Mouse (Mus musculus): Measurements from ENCODE around the gene Ankfn1. TPM values are rescaled to one million over a fixed set of nuclear protein-coding genes. Genes with fewer than 3 reads are reported as not detected.

The Ankfn1 gene
- total RNA-seq, 2 experiments from 2014 or later: 0.52 TPM

DNA sequence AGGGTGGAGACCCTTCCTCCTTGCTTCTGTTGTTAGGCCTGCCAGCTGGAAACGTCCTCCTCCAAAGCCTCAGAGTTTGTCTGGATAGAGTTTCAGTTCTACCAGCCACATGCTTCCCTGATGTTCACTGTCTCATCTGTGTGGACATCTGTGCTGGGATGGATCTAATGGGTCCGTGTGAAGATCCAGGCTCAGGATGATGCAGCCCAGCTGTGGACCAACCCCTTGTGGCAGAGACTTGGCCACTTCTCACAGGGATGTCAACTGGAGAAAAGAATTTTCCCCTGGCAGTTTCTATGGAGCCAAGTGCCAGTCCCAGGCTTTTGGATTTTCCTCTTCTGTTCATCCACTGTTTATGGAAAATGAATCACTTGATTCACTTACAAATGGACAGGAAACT is 100.5 kb downstream of the Ankfn1 start:
- DNase-seq: no peak

DNA sequence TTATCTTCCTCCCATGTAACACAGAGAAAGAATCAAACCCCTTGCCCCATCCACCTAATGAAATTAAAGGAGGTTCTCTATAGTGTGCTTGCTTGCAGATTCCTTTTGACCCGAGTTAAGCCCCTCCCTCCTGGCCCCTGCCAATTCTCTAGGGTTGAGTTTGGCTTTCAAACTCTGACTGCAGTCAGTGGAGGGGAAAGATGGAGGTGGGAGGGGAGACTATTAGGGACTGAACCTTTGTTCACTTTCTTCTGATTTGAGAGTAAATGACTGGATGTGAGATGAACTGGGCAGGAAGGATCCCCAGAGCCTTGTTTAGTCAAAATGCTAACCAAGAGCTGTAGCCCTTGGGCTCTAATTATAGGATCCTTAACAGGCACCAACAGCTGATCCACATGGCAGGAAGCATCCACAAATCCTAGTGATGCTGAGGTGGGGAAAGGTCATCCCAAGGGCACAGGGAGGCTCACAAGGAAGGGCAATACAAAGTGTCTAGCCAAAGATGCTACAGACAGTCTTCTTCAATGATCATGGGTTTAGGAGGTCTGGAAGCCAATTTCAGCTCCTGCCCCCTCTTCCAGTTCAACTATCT is 103.4 kb downstream of the Ankfn1 start:
- DNase-seq: no peak

DNA sequence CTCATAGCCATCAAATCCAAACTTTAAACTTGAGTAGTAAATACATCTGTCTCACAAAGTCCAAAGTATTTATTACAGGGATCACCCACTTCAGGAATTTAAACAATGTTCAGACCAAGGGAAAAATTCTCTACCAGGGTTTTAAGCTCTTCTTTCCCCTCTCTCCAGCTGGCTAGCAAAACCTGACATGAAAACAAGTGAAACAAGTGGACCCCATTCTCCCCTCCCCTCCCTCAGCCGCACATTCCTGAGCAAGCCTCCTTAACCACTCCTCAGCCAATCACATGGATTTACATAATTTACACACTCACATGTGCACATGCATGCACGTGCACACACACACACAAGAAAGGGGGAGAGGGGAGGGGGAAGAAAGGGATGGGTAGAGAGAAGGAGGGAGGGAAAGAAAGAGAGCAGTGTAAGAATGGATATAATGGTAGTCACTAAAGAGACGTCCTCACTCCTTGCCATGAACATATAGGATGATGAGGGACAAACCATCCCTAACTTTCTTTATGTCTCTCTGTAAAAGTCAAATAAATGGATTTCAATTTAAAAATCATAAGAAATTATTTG is 104.9 kb downstream of the Ankfn1 start:
- DNase-seq: no peak

DNA sequence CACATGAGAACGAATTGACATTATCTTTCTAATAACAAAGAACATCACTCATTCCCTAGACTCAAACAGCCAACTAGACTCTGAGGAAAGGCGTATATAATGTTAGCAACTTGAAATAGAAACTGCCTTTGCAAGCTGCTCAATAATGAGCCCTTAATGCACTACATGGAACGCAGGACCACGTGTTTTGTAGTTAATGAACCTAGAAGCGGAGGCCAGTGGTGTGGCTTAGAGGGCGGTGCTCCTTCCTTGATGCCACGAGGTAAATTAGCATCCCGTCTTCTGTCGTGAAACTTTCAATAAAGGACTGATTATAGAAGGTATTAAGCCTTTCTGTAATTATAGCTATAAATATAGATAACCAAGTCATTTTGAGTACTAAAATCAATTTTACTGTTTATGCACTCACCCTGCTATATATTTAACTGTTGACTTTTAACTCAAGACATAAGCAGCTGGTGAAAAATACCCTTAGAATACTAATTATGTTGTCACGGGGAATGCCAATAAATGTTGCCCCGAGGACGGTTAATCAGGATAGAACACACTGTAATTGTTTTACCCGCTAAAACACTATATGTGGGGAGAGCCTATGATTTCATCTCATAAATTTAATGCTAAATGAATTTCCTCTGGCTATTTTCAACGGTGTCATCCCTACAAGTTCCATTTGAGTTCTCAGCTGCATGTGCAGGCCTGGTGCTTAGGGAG is 112.1 kb downstream of the Ankfn1 start:
- no peak for DNase-seq

DNA sequence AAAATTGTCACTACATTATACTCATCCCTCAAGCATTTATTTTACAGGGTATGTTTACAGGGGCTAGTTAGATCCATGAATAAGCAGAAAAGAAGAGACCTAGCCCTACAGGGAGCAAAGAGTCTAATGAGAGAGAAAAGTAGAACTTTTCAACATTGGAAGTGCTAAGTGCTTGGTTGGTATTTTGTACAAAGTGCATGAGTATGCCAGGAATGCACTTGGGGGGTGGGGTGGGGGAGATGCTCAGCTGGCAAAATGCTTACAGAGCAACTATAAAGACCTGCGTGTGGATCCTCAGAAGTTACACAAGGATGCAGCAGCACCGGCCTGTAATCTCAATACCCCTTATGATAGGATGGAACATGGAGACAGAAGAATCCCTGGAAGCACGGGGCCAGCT is 118.4 kb downstream of the Ankfn1 start:
- DNase-seq: no peak

DNA sequence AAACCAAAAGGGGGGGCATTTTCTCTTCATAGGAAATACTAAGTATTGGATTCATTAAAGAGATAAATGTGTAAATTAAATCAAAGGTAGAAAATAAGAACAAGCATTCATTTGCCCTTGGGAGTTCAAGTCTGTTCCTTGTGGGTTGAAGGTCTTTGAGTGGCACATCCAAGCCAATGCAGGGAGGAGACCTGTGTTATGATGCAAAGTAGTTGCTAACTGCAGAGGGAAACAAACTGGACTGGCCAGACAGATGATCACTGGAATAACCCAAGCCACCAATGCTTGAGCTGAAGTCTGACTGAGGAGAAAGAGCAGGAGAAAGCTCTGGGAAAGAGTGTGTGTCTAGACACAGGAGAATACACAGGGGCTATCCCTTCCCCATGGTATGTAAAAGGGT is 120.9 kb downstream of the Ankfn1 start:
- no peak for DNase-seq

DNA sequence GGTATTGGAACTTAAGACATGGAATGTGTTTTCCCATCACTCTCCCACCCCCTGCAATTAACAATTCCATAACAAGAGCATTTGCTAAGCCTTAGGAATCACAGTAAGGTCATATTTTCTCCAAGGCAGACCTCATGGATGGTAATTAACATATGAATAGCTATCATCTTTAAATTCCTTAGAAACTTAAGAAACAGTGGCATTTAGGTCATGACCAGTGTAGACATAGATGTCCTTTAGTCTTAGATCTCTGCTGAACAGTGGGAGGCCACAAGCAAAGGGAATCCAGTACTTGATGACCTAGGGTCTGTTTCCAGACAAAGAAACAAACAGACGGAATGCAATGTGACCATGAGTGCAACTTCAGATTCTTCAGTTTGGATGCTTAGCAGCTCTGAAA is 141.7 kb downstream of the Ankfn1 start:
- no peak for DNase-seq

DNA sequence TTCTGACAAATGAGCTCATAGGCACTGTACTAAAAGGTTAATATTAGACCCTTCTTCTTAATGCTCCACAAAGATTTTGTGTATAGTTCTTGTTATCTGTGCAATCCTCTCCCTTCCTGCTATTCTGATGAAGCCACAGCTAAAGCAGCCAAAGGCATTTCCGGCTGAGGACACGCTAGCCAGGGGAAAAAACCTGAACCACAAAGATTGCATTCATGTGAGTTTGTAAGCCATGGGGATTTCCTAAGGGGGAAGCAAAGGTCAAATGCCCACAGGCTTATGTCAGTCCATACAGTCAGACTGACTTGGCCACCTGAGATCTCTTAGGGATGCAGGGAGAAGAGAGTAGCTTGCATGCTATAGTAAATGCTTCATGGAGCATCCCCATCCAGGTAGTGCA is 146.1 kb downstream of the Ankfn1 start:
- no peak for DNase-seq

DNA sequence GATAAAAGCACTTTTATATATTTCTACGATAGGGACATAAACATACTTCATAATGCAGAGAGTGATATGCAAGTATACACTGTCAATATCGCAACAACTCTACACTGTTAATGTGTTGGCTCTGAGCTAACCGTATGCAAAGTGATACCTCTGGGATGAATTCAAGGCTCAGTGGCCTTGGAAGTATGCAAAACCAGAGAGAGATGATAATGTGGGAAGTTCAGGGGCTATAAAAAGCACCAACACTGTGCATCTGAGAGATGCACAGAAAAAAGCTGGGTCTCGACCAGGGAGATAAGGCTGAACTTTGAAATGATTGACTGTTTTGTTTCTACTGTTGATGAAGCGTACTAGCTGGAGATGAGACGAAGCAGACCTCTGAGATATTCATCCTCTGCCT is 148.9 kb downstream of the Ankfn1 start:
- no peak for DNase-seq

DNA sequence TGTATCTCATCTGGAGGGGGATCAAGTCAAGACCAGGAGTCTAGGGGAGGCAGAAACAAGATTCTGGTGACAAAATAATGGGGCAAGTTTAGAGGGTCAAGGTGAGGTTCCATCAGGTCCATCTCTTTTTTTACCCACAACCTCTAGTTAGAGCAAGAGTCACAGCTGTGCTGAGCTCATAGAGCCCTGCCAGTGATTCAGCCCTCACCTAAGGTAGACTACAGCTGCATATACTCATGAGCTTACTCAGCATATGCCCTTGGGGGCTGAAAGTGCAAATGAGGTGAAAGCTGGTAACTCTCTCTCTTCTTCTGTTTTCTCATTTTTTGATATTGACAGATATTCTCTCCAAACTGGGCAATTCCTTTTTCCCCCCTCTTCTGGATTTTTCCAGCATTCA is 150.2 kb downstream of the Ankfn1 start:
- no peak for DNase-seq

DNA sequence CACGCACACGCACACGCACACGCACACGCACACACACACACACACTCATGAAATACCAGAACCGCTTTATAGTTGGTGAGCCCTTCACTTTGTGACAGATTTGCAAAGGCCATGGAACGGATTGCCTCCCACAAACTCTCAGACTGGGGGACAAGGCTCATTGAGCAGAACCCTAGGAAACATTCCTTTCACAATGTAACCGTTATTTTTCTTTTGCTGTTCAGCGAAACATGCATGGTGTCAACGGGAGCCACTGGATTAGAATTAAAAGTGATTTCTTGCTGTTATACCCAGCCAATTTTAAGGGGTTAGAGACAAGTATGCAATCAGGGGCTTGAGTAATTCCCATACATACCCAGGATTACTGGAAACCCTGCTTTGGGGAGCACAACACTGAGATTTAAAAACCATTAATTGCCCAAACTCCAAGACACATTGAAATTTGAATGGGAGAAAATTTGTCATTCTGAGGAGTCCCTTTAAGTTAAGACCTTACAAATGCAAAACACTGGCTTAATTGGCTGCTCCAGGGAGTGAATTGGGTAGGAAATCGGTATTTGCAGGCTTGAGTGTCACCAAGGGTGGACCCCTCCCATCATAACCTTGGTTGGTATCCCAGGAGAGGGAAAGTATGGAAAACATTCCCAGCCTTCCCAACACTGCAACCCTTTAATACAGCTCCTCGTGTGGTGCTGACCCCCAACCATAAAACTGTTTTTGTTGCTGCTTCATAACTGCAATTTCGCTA is 153.6 kb downstream of the Ankfn1 start:
- no peak for DNase-seq

DNA sequence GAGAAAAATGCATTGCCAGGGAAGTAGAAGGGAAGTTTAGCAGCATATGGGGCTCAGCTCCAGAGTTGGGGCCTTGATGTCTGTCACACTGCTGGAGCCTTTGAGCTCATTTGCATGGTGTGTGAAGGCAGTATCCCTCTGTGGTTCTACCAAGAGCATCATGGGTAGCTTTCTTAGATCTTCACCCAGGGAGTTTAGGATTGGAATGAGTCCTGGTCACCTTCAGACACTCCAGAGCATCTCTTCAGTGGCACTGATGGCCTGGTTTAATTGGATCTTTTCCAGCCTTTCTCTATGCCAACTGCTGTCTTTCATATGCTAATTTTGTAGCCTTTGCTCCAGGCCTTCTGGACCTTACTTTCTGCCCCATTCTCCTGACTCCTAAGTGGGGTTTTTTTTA is 157.5 kb downstream of the Ankfn1 start:
- no peak for DNase-seq

DNA sequence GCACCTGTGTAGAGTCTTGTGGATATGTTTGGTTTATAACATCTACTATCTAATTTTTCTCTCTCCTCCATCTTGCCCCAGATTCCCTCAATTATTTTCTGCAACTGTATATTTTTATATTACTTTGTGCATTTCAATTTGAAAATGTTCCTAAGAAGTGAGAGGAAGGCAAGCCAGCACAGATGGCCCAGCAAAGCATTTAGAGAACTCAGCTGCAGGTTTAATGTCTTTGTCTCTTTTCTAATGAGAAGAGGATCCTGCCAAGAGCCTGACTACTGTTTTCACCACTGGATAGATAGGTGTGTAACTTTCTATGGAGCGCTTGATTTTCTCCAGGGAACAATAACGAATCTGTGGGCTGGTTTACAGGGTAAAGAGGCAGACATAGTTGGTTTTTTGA is 161.6 kb downstream of the Ankfn1 start:
- DNase-seq: no peak

DNA sequence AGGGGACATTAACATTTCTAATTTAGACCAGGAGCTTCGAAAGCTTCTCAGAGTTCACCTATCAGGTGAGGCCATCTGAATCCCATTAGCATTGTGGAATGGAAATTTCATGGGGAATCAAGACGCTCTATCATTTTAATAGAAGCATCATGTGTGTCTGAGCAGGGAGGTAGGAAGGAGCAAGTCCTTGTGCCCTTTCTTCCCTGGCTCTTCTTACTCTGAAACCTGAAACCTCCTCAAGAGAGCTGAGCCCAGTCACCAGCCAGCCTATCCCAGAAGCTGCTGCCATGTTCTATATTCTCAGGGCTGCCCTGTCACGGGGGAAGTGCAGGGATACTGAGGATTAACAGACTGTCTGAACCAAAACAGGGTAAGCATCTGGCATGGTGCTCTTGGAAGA is 165.9 kb downstream of the Ankfn1 start:
- no peak for DNase-seq

DNA sequence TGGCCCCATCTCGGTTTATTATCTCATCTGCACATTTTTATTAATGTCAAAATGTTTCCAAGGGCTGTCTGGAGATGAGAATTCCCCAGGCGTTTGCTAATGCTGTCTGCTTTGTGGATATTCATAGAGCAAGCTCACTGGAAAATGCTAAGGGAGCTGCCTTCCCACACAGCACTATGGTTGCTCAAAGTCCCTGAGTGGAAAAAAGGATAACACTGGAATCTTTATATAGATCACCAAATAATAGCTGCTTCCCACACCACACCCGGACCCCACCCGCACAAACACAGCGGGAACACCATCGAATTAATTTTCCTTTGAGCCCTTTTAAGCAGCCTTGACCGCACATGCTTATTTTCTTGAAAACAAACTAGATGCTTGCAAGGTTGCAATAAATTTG is 169.4 kb downstream of the Ankfn1 start:
- DNase-seq: no peak

DNA sequence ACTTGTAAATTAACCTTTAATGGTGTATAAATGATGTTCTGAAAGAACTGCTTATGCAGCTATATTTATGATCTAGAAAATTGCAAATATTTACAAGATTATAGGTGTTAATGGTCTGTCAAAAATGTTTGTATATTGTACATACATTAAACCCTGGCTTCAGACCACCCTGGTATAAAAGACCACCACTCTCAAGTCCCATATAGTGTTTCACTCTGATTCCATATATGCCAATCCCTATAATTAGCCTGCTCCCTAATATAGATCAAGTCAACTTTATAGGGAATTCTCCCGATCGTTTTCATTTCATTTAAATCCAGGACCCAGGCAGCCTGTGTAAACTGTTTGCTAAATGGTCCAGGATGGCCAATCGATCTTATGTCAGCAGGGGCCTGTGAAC is 170.2 kb downstream of the Ankfn1 start:
- DNase-seq: no peak

DNA sequence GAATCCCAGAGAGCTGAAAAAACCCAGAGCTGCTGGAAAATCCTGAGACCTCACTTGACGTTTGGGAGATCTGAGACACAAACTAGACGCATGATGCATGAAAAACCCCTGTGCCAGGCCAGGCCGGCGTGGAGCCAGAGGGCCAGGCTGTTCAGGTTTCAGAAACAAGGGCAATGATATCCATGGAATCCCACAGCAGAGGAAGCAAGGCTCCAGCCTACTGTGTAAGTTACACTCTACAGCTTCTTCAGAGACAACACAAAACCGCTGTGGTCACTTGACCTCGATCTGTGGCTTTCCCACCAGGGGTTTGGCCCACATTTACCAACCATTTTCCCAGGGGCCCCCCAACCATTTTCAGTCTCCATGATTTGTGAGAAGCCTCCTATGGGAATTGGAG is 171.1 kb downstream of the Ankfn1 start:
- peak; percentile 46 for DNase-seq

DNA sequence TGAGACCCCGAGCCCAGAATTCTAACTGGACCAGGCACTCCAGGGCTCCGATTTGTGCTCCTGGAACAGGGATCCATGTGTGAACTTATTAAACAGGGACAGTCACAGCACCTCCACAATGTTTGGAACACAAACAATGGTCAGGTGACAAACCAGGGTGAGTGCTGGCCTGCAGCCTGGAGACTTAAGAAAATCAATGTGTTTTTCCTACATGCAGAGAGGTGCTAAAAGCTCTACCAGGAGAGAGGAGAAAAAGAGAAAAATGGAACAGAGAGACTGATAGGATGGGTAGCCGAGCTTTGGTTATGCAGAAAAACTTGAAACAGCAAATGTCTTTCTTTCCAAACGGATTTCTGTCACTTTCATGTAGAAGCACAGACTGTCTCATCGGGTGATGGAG is 174.5 kb downstream of the Ankfn1 start:
- DNase-seq: no peak

DNA sequence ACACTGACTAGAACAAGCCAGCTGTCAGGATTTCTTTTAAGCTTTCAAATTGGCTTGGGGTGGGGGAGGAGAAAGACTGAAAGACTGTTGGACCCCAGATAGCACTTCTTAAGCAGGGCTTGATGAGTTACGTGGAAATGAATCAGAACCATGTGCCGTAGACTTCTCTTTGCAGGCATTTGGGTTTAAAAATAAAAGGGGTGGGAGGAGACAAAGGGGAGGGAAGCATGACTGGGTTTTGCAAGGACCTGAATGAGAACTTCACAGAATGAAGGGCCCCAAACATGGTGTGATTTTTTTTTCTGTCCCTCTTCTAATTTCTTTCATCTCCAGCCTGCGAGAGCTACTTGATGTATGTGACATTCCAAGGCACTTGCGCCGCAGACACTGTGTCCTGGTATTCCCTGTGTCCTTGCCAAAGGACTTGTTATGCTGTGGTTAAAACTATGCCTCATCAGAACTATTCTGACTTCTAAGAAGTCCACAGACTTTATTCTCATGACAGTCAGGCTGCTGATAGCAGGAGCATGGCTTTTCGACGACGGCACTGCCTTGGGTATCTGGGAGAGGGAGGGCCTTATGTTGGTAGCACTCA is 176.4 kb downstream of the Ankfn1 start:
- no peak for DNase-seq

DNA sequence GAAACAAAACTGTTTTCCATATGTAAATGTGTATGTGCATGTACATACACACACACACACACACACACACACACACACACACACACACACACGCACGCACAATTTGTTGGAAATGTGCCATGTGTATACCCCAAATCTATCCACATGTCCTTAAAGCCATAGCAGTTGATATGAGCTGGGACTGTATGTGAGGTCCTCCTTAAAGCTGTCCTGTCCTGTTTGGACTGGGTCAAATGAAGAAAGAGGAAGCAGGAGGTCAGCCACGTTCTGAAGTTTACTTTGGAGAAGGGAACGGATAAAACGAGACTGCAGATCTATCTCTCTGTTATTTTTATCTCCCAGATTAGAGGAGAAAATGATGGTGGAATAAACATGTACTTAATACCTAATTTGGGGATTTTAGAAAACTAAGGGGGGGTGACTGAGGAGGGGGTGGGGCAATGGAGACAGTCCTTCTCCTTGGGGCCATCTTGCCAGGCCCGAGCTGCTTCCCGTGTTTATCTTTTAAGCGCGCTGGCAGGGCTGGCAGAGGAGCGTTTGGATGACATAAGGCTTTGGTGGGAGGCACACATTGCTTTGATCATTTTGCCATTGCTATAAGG is 187.1 kb downstream of the Ankfn1 start:
- no peak for DNase-seq

DNA sequence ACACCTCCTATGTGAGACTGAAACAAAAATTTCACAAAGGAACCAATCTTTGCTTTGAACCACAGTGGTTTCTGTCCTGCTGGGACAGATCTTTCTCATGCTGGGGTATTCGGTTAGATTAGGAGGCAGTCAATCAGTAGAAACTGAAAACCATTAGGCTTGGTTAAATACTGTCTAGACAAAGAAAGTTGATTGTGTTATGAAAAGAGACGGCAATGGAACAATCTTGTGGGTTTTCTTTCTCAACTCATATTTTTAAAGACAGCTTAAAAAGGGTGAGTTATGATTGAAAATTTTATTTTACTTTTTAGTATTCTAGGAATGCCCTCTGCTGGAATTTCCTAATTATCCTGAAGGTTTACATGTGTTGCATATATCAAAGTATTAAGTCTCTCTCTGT is 191.1 kb downstream of the Ankfn1 start:
- DNase-seq: no peak

DNA sequence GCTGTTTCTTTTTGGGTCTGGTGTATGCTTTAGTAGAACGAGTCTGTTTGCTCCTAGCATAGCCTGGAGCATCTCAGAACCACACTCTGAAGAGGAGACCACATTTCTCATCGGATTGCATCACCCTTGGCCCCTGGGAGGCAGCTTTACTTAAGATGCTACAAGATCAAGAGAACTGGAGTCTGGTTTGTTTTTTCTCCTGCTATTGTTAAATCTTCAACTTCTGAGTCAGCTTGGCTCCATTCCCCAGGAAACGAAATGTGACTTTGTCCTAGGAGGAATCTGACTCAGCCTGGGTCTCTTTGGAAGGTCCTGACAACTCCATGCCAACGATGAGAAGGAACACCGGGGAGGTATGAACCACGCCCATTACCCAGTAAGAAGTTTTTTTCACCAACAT is 197.6 kb downstream of the Ankfn1 start:
- DNase-seq: no peak

DNA sequence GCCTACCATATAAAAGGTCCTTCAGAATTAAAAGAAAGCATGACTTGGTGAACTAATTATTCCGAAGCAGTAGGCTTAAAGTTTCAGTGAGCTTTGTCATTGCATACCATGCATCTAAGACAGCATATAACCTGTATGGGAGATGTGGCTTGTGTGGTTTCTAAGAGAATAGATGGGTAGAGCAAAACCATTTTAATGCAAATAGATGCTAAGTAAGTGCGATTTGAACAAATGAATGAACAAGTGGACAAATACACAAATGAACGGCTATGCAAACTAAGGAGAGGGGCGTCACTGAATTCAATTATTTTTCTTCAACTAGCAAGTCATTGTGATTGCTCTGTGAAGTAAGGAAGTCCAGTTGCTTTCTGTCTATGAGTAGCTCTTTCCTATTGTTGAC is 198.3 kb downstream of the Ankfn1 start:
- no peak for DNase-seq
